Mouse (Mus musculus): Measurements from ENCODE around the gene Krt19. TPM values are rescaled to one million over a fixed set of nuclear protein-coding genes. Genes with fewer than 3 reads are reported as not detected.
A peak's percentile ranks its signal among the peaks of the same experiment; 100 is the strongest.

Gene Krt19
- polyA plus RNA-seq (2012; rRNA removed): 1,218 and 2,324 TPM in 2 replicates

- Histone ChIP-seq H3K4me1 (ENCODE audit: control insufficient read depth, insufficient read depth, insufficient read length, low read length) (peaks cover 39% of the 10 kb centered on the region), H3K4me3 (ENCODE audit: low read depth, low read length) (no peak within 1 kb of the TSS), H3K27me3 (ENCODE audit: control insufficient read depth, insufficient read depth, low read length) (no peaks in the 10 kb centered on the region), H3K36me3 (ENCODE audit: control insufficient read depth, insufficient read depth, low read length) (peaks cover 8% of the 10 kb centered on the region), H3K27ac (ENCODE audit: insufficient read depth, low read depth, low read length) (peak within 1 kb of the TSS; percentile 75)
- WGBS: 34% methylated on average over 9 of the region's 9 CpGs
- TF ChIP-seq POLR2A (IDR thresholded peaks at IDR 0.05; ENCODE audit: low read depth, low read length) (no peak), CTCF (IDR thresholded peaks at IDR 0.05; ENCODE audit: extremely low read depth, insufficient read length, insufficient replicate concordance, low read depth, low read length) (no peak)
Observed at GRCm38 (mm10) chr11:100148615-100149330, at the start of gene Krt19. Krt19 (minus strand) TSS chr11:100148665.

- Histone ChIP-seq H3K4me1 (ENCODE audit: control insufficient read depth, insufficient read depth, insufficient read length, low read length) (no peaks in the 10 kb centered on the region), H3K4me3 (ENCODE audit: low read depth, low read length) (no peak within 1 kb of the TSS), H3K36me3 (ENCODE audit: control insufficient read depth, insufficient read depth, low read length) (no peaks in the 10 kb centered on the region), H3K27ac (ENCODE audit: insufficient read depth, low read depth, low read length) (no peak within 1 kb of the TSS), H3K27me3 (ENCODE audit: control insufficient read depth, insufficient read depth, low read length) (no peaks in the 10 kb centered on the region)
- TF ChIP-seq POLR2A (IDR thresholded peaks at IDR 0.05; ENCODE audit: low read depth, low read length): no peak
- TF ChIP-seq CTCF (IDR thresholded peaks at IDR 0.05; ENCODE audit: extremely low read depth, insufficient read length, insufficient replicate concordance, low read depth, low read length): no peak
- WGBS: 39% methylated on average over 9 of the region's 9 CpGs
Observed at GRCm38 (mm10) chr11:100192992-100193391, 44.5 kb upstream of the Krt19 start, which contains the start of gene Krt9. Krt9 (minus strand) TSS chr11:100193246.

GRCm38 (mm10) chr11:100191820-100192219, 43.4 kb upstream of the Krt19 start:
- Histone ChIP-seq H3K4me3 (ENCODE audit: low read depth, low read length) (no peak overlapping the region), H3K27ac (ENCODE audit: insufficient read depth, low read depth, low read length) (no peak overlapping the region), H3K36me3 (ENCODE audit: control insufficient read depth, insufficient read depth, low read length) (no peaks in the 10 kb centered on the region), H3K4me1 (ENCODE audit: control insufficient read depth, insufficient read depth, insufficient read length, low read length) (no peaks in the 10 kb centered on the region), H3K27me3 (ENCODE audit: control insufficient read depth, insufficient read depth, low read length) (no peaks in the 10 kb centered on the region)
- TF ChIP-seq CTCF (IDR thresholded peaks at IDR 0.05; ENCODE audit: extremely low read depth, insufficient read length, insufficient replicate concordance, low read depth, low read length): no peak
- TF ChIP-seq POLR2A (IDR thresholded peaks at IDR 0.05; ENCODE audit: low read depth, low read length): no peak
- 88% methylated on average over 3 of the region's 3 CpGs for WGBS

- TF ChIP-seq POLR2A (IDR thresholded peaks at IDR 0.05; ENCODE audit: low read depth, low read length): no peak
- TF ChIP-seq CTCF (IDR thresholded peaks at IDR 0.05; ENCODE audit: extremely low read depth, insufficient read length, insufficient replicate concordance, low read depth, low read length): no peak
- Histone ChIP-seq H3K4me3 (ENCODE audit: low read depth, low read length) (no peak overlapping the region), H3K27me3 (ENCODE audit: control insufficient read depth, insufficient read depth, low read length) (no peaks in the 10 kb centered on the region), H3K36me3 (ENCODE audit: control insufficient read depth, insufficient read depth, low read length) (no peaks in the 10 kb centered on the region), H3K4me1 (ENCODE audit: control insufficient read depth, insufficient read depth, insufficient read length, low read length) (no peaks in the 10 kb centered on the region), H3K27ac (ENCODE audit: insufficient read depth, low read depth, low read length) (no peak overlapping the region)
- whole genome bisulfite sequencing: 76% methylated on average over 8 of the region's 8 CpGs
Observed at GRCm38 (mm10) chr11:100186736-100187135, 38.3 kb upstream of the Krt19 start.

- TF ChIP-seq CTCF (IDR thresholded peaks at IDR 0.05; ENCODE audit: extremely low read depth, insufficient read length, insufficient replicate concordance, low read depth, low read length): no peak
- TF ChIP-seq POLR2A (IDR thresholded peaks at IDR 0.05; ENCODE audit: low read depth, low read length): no peak
- Histone ChIP-seq H3K4me3 (ENCODE audit: low read depth, low read length) (no peak overlapping the region), H3K36me3 (ENCODE audit: control insufficient read depth, insufficient read depth, low read length) (no peaks in the 10 kb centered on the region), H3K27me3 (ENCODE audit: control insufficient read depth, insufficient read depth, low read length) (no peaks in the 10 kb centered on the region), H3K27ac (ENCODE audit: insufficient read depth, low read depth, low read length) (no peak overlapping the region), H3K4me1 (ENCODE audit: control insufficient read depth, insufficient read depth, insufficient read length, low read length) (no peaks in the 10 kb centered on the region)
- WGBS: 69% methylated on average over 7 of the region's 7 CpGs
Observed at GRCm38 (mm10) chr11:100181725-100182124, 33.3 kb upstream of the Krt19 start.

GRCm38 (mm10) chr11:100179260-100179659, 30.8 kb upstream of the Krt19 start:
- peaks cover 2% of the 10 kb centered on the region; the same call in 1 of the 2 replicates for H3K4me1 ChIP-seq (ENCODE audit: control insufficient read depth, insufficient read depth, insufficient read length, low read length)
- 45% methylated on average over 3 of the region's 3 CpGs for WGBS

GRCm38 (mm10) chr11:100178307-100178706, 29.8 kb upstream of the Krt19 start:
- no peaks in the 10 kb centered on the region for H3K27me3 ChIP-seq (ENCODE audit: control insufficient read depth, insufficient read depth, low read length)
- no peak overlapping the region for H3K27ac ChIP-seq (ENCODE audit: insufficient read depth, low read depth, low read length)
- H3K36me3 ChIP-seq (ENCODE audit: control insufficient read depth, insufficient read depth, low read length): no peaks in the 10 kb centered on the region
- 69% methylated on average over 5 of the region's 5 CpGs for WGBS
- peaks cover 2% of the 10 kb centered on the region; the same call in 1 of the 2 replicates for H3K4me1 ChIP-seq (ENCODE audit: control insufficient read depth, insufficient read depth, insufficient read length, low read length)
- TF ChIP-seq POLR2A (IDR thresholded peaks at IDR 0.05; ENCODE audit: low read depth, low read length) (no peak), CTCF (IDR thresholded peaks at IDR 0.05; ENCODE audit: extremely low read depth, insufficient read length, insufficient replicate concordance, low read depth, low read length) (no peak)
- H3K4me3 ChIP-seq (ENCODE audit: low read depth, low read length): no peak overlapping the region

More at GRCm38 (mm10) chr11:100179260-100179659, 30.8 kb upstream of the Krt19 start:
- Histone ChIP-seq H3K27ac (ENCODE audit: insufficient read depth, low read depth, low read length) (no peak overlapping the region), H3K36me3 (ENCODE audit: control insufficient read depth, insufficient read depth, low read length) (no peaks in the 10 kb centered on the region), H3K4me3 (ENCODE audit: low read depth, low read length) (no peak overlapping the region), H3K27me3 (ENCODE audit: control insufficient read depth, insufficient read depth, low read length) (no peaks in the 10 kb centered on the region)
- TF ChIP-seq CTCF (IDR thresholded peaks at IDR 0.05; ENCODE audit: extremely low read depth, insufficient read length, insufficient replicate concordance, low read depth, low read length) (no peak), POLR2A (IDR thresholded peaks at IDR 0.05; ENCODE audit: low read depth, low read length) (no peak)
